Mouse (Mus musculus) forebrain, embryonic 10.5 days (tissue): ENCODE results near the gene Tsen54. TPM values are rescaled to one million over a fixed set of nuclear protein-coding genes. Genes with fewer than 3 reads are reported as not detected.
A peak's percentile ranks its signal among the peaks of the same experiment; 100 is the strongest.

Experiments
- DNase-seq: peaks from one replicate; pipeline ENCODE4 v3.0.0-alpha.2; 2017; ENCODE audit warnings: low spot score; ENCODE audit errors: extremely low spot score
- H3K27ac ChIP-seq: fragments of 300-500 bp; sonication (generic); 2 replicates; pipeline ENCODE4 v1.5.1; 2016; ENCODE audit warnings: mild to moderate bottlenecking
- H3K27me3 ChIP-seq: fragments of 300-500 bp; sonication (generic); 2 replicates; pipeline ENCODE4 v1.6.1; 2016; ENCODE audit warnings: mild to moderate bottlenecking; ENCODE audit not compliant: poor library complexity, severe bottlenecking
- H3K36me3 ChIP-seq: fragments of 300-500 bp; sonication (generic); replicated peaks from 2 replicates; pipeline ENCODE4 v1.6.1; 2016; ENCODE audit warnings: mild to moderate bottlenecking, moderate library complexity
- H3K4me1 ChIP-seq: fragments of 300-500 bp; sonication (generic); 2 replicates; pipeline ENCODE4 v1.6.1; 2016
- H3K4me3 ChIP-seq: fragments of 300-500 bp; sonication (generic); 2 replicates; pipeline ENCODE4 v1.5.1; 2016; ENCODE audit warnings: mild to moderate bottlenecking, moderate library complexity
- H3K9me3 ChIP-seq: fragments of 300-500 bp; sonication (generic); 2 replicates; pipeline ENCODE4 v1.6.1; 2016; ENCODE audit warnings: mild to moderate bottlenecking, moderate library complexity
- WGBS: fragments of 180-500 bp; shearing (Covaris S2); methylation state at CpG from one replicate; pipeline ENCODE4 v1.1.7; 2016; 5-methylcytosine and 5-hydroxymethylcytosine counted together
- polyA plus RNA-seq: library from polyadenylated mRNA; unstranded; fragments of >200 nt; fragmentation: Nextera tagmentation; extraction: Ambion mirVana; gene quantifications from 2 replicates; pipeline ENCODE4 v1.2.1, GENCODE M21; 2016

Tsen54 gene
- 34.7 and 41.0 TPM in 2 replicates for polyA plus RNA-seq

DNA sequence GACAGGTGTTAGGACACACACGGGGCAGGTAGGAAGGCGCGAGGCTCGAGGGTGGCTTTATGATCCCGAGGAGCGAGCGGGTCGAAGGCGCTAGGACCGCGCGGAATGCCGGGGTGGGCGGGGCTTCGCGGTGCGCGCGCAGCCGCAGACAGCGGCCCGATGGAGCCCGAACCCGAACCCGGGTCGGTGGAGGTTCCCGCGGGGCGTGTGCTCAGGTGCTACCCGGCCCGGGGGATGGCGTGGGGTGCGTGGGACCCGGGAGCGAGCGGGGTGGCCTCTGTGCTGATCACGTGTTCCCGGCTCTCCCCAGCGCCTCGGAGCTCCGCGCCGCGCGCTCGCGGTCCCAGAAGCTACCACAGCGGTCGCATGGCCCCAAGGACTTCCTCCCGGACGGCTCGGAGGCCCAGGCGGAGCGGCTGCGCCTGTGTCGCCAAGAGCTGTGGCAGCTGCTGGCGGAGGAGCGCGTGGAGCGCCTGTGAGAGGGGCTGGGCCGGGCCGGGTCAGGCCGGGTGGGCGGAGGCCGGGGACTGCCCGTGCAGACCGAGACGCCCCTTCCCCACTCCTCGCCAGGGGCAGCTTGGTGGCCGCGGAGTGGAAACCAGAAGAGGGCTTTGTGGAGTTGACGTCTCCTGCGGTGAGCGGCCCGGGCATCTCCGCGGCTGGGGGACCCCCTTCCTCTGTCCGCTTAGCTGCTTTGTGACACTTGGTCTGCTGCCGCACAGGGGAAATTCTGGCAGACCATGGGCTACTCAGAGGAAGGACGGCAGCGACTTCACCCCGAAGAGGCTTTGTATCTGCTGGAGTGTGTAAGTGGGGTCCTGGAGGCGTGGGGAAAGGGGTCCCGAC lies at the start of gene Tsen54:
TSS of gene Tsen54 (plus strand) at position 120 of the 846 bp plus-strand sequence.
- Histone ChIP-seq H3K9me3 (no peaks in the 10 kb centered on the region), H3K27ac (peak within 1 kb of the TSS; percentile 96), H3K4me1 (peaks cover 53% of the 10 kb centered on the region), H3K27me3 (no peaks in the 10 kb centered on the region), H3K36me3 (peaks cover 57% of the 10 kb centered on the region), H3K4me3 (peak within 1 kb of the TSS; percentile 89)
- peak; percentile 87 for DNase-seq
- WGBS, result under 1% methylated on average over 77 of the region's 84 CpGs

DNA sequence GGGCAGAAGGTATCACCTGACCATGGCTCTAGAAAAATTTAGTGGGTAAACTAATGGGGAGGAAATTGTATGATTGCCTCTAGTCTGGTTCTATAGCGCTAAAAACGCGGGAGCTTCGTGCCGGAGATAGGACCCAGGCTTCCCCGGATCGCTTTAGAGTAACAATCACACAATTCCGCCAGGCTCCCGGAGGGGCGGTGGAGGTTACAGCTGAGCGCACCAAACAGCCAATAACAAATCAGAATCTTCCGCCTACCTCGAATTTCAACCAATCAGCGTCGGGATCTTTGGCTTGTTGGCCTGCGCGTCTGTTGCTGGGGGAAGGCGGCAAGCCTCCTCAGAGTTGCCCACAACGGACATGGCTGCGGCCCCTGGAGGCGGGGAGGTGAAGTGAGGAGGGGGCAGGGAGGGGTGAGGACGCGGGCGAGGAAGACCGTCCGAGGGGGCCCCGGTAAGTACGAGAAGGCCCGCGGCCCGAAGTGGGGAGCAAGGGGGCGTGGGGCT lies 49.4 kb upstream of the Tsen54 start, which contains the start of gene Tmem94:
TSS of gene Tmem94 (plus strand) at position 331 of the 504 bp plus-strand sequence.
- WGBS, result under 1% methylated on average over 32 of the region's 32 CpGs
- peak; percentile 99 for DNase-seq
- Histone ChIP-seq H3K27me3 (no peaks in the 10 kb centered on the region), H3K4me1 (peaks cover 41% of the 10 kb centered on the region), H3K27ac (peak within 1 kb of the TSS; percentile 99), H3K9me3 (0 out of 2 replicates have a peak, but pooled peaks cover 3% of the 10 kb centered on the region), H3K4me3 (peak within 1 kb of the TSS; percentile 91), H3K36me3 (peaks cover 17% of the 10 kb centered on the region)

DNA sequence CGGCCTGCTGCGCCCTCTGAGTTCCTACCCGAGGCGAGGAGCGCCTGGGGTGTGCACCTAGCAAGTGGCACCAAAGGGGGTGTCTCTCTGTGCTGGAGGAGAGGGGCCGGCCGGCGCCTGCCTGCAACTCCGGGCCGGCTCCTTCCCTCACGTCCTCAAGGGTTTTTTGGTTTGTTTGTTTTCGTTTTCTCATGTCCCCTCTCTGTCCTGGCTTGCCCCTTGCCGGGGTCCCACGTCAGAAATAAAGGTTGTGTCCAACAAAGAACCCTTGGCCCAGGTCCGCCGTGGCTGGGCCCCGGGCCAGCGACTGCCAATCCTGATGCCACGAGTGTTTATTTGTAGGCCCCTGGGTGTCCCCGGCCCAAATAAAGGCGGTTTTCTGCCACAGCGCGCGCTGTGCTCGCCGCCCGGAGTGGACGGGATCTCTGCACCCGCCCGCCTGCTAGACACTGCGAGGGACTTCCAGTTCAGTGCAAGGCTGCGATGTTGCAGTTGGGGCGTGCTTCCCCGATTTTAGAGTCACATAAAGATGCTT lies 48.9 kb upstream of the Tsen54 start:
- H3K27me3 ChIP-seq, result no peaks in the 10 kb centered on the region
- 0 out of 2 replicates have a peak, but pooled peaks cover 3% of the 10 kb centered on the region for H3K9me3 ChIP-seq
- WGBS, result under 1% methylated on average over 34 of the region's 34 CpGs
- peak overlapping the region; percentile 91 for H3K4me3 ChIP-seq
- peaks cover 20% of the 10 kb centered on the region for H3K36me3 ChIP-seq
- peak overlapping the region; percentile 99 for H3K27ac ChIP-seq
- DNase-seq, result no peak
- peaks cover 43% of the 10 kb centered on the region for H3K4me1 ChIP-seq

DNA sequence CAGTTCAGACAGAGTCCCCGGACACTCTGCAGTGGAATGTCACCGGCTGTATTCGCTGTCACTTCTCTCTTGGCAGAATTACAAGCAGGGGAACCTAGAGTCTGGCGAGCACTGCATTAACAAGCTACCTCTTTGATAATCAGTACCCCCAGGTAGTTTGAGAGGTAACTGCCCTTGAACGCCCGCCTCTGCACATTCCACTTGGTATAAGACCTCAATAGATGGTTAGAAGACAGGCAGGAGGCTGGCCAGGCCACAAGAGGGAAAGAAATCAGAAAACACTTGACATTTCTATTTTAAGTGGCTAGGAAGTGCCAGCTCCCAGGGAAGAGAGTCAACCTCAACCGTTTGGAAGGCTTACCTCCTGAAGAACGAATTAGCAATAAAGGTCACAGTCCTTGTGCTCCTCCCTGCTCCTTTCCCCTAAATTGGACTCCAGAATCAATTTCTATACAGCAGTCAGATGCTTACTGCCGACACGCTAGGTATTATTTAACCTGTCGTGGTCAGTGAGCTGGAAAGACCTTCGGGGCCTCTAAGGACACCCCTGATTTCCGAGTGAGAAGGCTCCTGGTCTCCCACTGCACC lies 48.1 kb upstream of the Tsen54 start:
- Histone ChIP-seq H3K36me3 (peaks cover 21% of the 10 kb centered on the region), H3K9me3 (0 out of 2 replicates have a peak, but pooled peaks cover 3% of the 10 kb centered on the region), H3K27ac (peak overlapping the region; percentile 99), H3K27me3 (no peaks in the 10 kb centered on the region), H3K4me3 (peak overlapping the region; percentile 91), H3K4me1 (peaks cover 43% of the 10 kb centered on the region)
- 60% methylated on average over 13 of the region's 13 CpGs for WGBS
- DNase-seq, result no peak

DNA sequence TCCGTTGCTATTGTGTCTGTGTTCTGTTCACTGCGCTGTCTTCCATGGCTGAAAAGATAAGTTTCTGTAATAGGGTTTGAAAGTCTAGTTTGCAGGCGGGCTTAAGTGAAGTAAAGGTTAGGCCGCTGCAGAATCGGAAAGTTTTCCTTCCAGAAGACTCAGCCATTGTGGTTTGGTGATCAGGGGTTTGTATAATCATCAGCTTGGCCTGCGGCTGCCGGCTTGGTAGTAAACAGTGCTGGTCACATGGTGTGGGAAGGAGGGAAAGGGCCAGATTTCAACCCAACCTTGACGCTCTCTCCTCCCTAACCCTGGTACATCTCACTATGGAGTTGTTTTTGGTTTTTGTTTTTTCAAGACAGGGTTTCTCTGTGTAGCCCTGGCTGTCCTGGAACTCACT lies 47.5 kb upstream of the Tsen54 start:
- H3K27ac ChIP-seq, result peak overlapping the region; percentile 99; the same call in 1 of the 2 replicates
- peaks cover 21% of the 10 kb centered on the region for H3K36me3 ChIP-seq
- no peaks in the 10 kb centered on the region for H3K27me3 ChIP-seq
- 0 out of 2 replicates have a peak, but pooled peaks cover 1% of the 10 kb centered on the region for H3K9me3 ChIP-seq
- no peak for DNase-seq
- H3K4me3 ChIP-seq, result peak overlapping the region; percentile 91; the same call in 1 of the 2 replicates
- peaks cover 43% of the 10 kb centered on the region for H3K4me1 ChIP-seq
- WGBS, result 95% methylated on average over 8 of the region's 8 CpGs

DNA sequence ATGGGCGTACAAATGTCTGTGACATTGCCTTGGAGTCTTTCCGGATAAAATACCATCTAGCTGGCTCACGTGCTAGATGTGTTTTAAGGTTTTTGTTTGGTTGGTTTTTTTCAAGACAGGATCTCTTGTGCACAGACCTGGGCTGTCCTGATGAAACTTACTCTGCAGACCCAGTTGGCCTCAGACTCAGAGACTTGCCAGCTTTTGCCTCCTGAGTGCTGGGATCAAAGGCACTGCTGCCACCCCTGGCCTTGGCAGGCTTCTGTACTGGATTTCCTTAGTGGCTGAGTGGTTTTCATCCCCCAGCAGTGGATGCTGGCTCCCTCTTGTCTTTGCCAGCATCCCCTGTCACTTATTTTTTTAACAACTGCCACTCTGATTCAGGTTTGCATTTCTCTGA lies 45.6 kb upstream of the Tsen54 start:
- DNase-seq, result no peak
- H3K27ac ChIP-seq, result peak overlapping the region; percentile 59; the same call in 1 of the 2 replicates
- H3K36me3 ChIP-seq, result peaks cover 32% of the 10 kb centered on the region
- peaks cover 43% of the 10 kb centered on the region for H3K4me1 ChIP-seq
- no peak overlapping the region for H3K4me3 ChIP-seq
- WGBS, result 89% methylated on average over 3 of the region's 3 CpGs
- no peaks in the 10 kb centered on the region for H3K9me3 ChIP-seq
- H3K27me3 ChIP-seq, result no peaks in the 10 kb centered on the region

DNA sequence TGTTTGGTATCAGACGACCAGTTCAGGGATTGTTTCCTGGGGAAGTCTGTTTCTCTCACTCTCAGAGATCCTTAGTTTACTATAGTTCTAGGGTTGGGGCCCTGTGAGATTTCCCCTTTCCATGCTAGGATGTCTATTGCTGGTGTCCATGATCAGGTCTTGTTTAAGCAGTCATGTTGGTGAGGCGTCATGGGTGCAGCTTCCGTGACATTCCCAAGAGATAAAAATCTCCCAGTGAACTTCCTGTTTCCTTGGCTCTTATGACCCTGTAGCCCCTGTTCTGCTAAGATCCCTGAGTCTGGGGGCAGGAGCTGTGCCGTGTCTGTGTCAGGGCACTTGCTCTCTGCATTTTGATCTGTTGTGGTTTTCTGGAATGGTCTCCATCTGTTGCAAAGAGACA lies 39.9 kb upstream of the Tsen54 start:
- Histone ChIP-seq H3K27me3 (0 out of 2 replicates have a peak, but pooled peaks cover 5% of the 10 kb centered on the region), H3K9me3 (no peaks in the 10 kb centered on the region), H3K4me1 (peaks cover 57% of the 10 kb centered on the region), H3K36me3 (peaks cover 23% of the 10 kb centered on the region), H3K4me3 (no peak overlapping the region), H3K27ac (no peak overlapping the region)
- WGBS, result 81% methylated on average over 4 of the region's 4 CpGs
- DNase-seq, result no peak

DNA sequence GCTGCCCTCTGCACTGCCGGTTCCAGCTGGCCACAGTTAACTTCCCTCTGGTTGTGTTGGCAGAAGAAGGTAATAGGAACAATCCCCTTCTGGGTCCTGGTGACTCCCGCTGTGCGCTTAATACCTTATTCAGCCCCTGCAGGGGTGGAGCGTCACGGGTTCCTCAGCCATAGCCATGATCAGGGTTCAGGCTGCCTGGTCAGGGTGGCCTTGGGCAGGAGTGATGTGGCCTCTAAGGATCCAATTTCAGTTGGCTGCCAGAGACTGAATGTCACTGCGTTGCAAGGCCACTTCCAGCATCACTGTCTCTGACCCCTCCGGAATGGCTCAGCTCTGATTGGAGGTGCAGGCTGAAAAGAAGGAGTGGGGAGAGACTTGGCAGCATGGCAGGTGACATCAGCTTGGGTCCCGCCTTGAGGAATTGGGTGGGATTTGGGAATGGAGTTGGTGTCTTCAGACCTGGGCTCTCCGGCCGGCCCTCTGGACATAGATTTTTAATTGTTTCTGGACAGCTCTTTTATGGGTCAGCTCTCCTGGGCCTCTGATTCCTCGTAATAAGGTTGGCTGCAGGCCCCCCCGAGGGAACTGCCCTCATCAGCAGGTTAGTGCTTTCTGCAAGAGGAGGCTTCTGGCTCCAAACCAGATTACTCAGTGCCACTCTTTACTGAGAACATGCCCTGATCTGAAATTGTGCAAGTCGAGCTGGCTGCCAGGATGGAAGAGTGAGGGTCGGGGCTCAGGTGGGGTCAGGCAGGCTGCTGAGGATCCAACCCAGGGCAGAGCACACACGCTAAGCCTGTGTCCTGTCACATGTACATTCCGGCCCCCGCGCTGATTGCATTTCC lies 38.5 kb upstream of the Tsen54 start:
- peaks cover 17% of the 10 kb centered on the region for H3K36me3 ChIP-seq
- DNase-seq, result no peak

DNA sequence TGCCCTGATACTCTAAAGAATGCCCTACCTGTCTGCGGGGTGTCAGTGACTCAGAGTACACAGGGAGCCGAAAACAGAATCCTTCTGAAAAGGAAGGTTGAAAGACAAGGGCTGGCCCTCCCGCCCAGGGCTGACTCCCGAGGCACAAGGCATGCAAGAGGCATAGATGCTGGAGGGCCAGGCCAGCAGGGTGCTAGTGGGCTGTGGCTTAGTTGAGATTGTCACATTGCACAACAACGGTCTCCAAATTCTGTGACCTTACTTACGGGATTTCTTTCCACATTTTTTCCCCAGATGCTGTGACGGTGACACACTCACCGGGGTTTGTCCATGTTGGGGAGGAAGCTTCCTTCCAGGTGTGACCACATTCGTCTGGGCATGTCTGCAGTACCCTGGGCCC lies 37.6 kb upstream of the Tsen54 start:
- peak overlapping the region; percentile 62 for H3K27ac ChIP-seq

More for the DNA sequence above, 38.5 kb upstream of the Tsen54 start:
- H3K4me3 ChIP-seq, result 0 out of 2 replicates have a peak overlapping the region, but pooled peaks have one; percentile 7
- H3K27ac ChIP-seq, result peak overlapping the region; percentile 62
- H3K9me3 ChIP-seq, result no peaks in the 10 kb centered on the region
- H3K4me1 ChIP-seq, result peaks cover 64% of the 10 kb centered on the region
- 31% methylated on average over 18 of the region's 18 CpGs for WGBS
- H3K27me3 ChIP-seq, result 0 out of 2 replicates have a peak, but pooled peaks cover 5% of the 10 kb centered on the region

DNA sequence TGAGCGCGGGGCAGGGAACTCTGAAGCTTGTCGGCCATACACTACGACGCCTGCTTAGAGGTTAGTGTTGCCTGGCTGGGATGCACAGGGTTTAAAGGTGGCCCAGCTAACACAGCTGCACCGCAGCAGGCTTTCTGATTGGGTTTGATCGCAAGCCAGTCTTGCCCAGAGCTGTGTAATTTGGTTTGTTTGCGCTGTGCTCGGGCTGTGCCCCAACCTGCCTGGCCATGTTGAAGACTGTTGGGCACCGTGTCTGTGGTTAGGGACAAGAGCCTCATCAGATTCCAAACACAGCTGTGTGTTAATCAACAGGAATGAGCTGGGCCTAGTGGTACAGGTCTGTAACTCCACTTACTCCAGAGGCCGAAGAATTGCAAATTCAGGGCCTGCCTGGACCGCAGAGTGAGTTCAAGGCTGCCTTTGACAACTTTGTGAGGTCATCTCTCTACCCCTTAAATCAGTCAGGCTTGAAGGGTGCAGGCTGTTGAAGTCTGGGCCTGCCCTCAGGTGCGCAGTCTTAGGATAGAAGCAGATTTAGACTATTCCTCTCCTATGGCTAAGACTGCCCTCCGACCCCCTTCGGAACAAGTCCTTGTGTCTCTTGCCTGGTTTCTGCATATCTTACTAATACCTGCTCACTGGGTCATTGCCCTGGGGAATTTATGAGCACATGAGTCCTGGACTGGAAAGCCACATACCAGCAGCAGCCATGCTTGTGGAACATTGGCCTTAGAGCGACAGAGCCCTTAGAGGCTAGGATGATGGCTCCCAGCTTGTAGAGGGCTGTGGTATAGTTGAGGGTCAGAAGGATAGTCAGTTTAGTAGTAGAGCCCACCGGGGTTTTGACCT lies 36.8 kb upstream of the Tsen54 start:
- 84% methylated on average over 17 of the region's 17 CpGs for WGBS
- H3K36me3 ChIP-seq, result peaks cover 13% of the 10 kb centered on the region
- no peaks in the 10 kb centered on the region for H3K9me3 ChIP-seq
- H3K27me3 ChIP-seq, result 0 out of 2 replicates have a peak, but pooled peaks cover 5% of the 10 kb centered on the region
- DNase-seq, result no peak
- H3K27ac ChIP-seq, result peak overlapping the region; percentile 62
- H3K4me1 ChIP-seq, result peaks cover 79% of the 10 kb centered on the region
- no peak overlapping the region for H3K4me3 ChIP-seq

More for the DNA sequence above, 37.6 kb upstream of the Tsen54 start:
- H3K4me3 ChIP-seq, result no peak overlapping the region
- DNase-seq, result no peak
- H3K9me3 ChIP-seq, result no peaks in the 10 kb centered on the region
- 0 out of 2 replicates have a peak, but pooled peaks cover 5% of the 10 kb centered on the region for H3K27me3 ChIP-seq
- peaks cover 17% of the 10 kb centered on the region for H3K36me3 ChIP-seq
- peaks cover 72% of the 10 kb centered on the region for H3K4me1 ChIP-seq
- 45% methylated on average over 9 of the region's 9 CpGs for WGBS

DNA sequence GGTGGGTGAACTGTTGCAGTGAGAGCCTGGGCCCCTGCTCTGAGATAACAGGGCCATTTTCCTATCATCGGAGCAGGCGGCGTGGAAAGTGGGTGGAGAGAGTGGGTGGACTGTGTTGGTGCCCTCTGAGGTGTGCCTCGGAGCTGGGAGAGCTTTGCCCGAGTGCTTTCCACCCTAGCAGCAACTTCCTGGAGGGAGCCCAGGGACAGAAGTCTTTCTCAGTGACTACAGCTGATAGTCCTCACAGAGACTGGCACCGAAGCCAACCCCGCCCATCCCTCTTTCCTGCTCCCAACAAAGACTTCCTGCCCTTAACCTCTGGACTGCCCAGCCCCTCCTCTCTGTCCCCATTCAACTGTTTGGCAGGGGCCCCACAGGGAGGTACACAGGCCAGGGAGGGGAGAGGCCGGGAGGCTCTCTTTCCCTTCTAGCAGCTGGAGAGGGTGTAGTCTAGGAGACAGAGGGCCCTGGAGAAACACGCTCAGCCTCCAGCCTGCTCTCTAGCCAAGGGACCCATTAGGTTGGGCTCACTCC lies 35.4 kb upstream of the Tsen54 start:
- Histone ChIP-seq H3K4me3 (peak overlapping the region; percentile 40), H3K9me3 (no peaks in the 10 kb centered on the region), H3K4me1 (peaks cover 88% of the 10 kb centered on the region), H3K27ac (peak overlapping the region; percentile 84), H3K36me3 (peaks cover 5% of the 10 kb centered on the region; the same call in 1 of the 2 replicates), H3K27me3 (0 out of 2 replicates have a peak, but pooled peaks cover 5% of the 10 kb centered on the region)
- peak; percentile 73 for DNase-seq
- WGBS, result 12% methylated on average over 9 of the region's 9 CpGs
